Mouse (Mus musculus) erythroblast, embryonic 14.5 days (primary cell): ENCODE data around the gene Prkcg.

Source experiments
- GATA1 ChIP-seq: IDR thresholded peaks from 2 replicates; pipeline ENCODE4 v1.6.1; 2012; ENCODE audit warnings: low read length, inconsistent platforms, mixed read lengths
- TAL1 ChIP-seq: IDR thresholded peaks from 3 replicates; pipeline ENCODE4 v1.6.1; 2012; ENCODE audit warnings: low read length, inconsistent platforms, mixed read lengths

DNA sequence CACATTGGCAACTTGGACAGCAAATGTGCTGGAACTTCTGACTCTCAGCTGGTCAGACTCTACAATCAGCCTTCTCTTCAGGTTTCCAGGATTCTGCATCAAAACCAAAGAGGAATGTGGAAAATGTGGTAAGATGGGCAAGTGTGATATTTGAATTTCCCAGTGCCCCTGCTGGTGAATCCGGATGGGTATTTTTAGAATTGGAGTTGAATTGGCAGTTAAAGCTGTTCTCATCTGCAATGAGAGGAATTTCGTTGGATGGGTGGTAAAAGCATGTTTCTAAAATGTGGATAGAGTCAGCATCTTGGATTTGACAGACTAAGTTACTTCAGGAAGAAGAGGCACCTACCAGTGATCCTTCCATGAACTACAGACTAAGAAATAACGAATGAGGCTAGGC lies 28.3 kb upstream of the Prkcg start:
- TF ChIP-seq GATA1 (no peak), TAL1 (no peak)
